Mouse (Mus musculus): ENCODE data around the gene Ankdd1b. TPM values are rescaled to one million over a fixed set of nuclear protein-coding genes. Genes with fewer than 3 reads are reported as not detected.

The Ankdd1b gene
- not detected in 2 replicates for polyA plus RNA-seq (2015; fragmentation: Nextera tagmentation; extraction: Ambion mirVana)

- no peak for ATAC-seq (ENCODE audit: low FRiP score)
- no peaks in the 10 kb centered on the region for H3K9me3 ChIP-seq (replicated peaks)
- H3K9ac ChIP-seq (replicated peaks), result no peak within 1 kb of the TSS
- no peak within 1 kb of the TSS for H3K4me3 ChIP-seq (replicated peaks)
- H3K27ac ChIP-seq (replicated peaks), result no peak within 1 kb of the TSS
- no peaks in the 10 kb centered on the region for H3K27me3 ChIP-seq (replicated peaks)
- H3K4me2 ChIP-seq, result no peak within 1 kb of the TSS
- H3K36me3 ChIP-seq, result no peaks in the 10 kb centered on the region
- 92% methylated on average over 14 of the region's 14 CpGs for WGBS
- no peaks in the 10 kb centered on the region for H3K4me1 ChIP-seq
Measured at GRCm38 (mm10) chr13:96470957-96471356, at the start of gene Ankdd1b. Gene Ankdd1b, minus strand, starts transcription at chr13:96471198.

GRCm38 (mm10) chr13:96517335-96517734, 46.3 kb upstream of the Ankdd1b start:
- no peak for ATAC-seq (ENCODE audit: low FRiP score)
- 85% methylated on average over 2 of the region's 2 CpGs for WGBS
- no peak overlapping the region for H3K4me3 ChIP-seq (replicated peaks)
- no peaks in the 10 kb centered on the region for H3K27me3 ChIP-seq (replicated peaks)
- no peaks in the 10 kb centered on the region for H3K4me1 ChIP-seq
- H3K36me3 ChIP-seq, result no peaks in the 10 kb centered on the region
- H3K27ac ChIP-seq (replicated peaks), result no peak overlapping the region
- no peak overlapping the region for H3K9ac ChIP-seq (replicated peaks)
- H3K4me2 ChIP-seq, result no peak overlapping the region
- no peaks in the 10 kb centered on the region for H3K9me3 ChIP-seq (replicated peaks)

GRCm38 (mm10) chr13:96516249-96516648, 45.3 kb upstream of the Ankdd1b start:
- Histone ChIP-seq H3K9me3 (replicated peaks) (no peaks in the 10 kb centered on the region), H3K36me3 (no peaks in the 10 kb centered on the region), H3K27me3 (replicated peaks) (no peaks in the 10 kb centered on the region), H3K4me2 (no peak overlapping the region), H3K9ac (replicated peaks) (no peak overlapping the region), H3K27ac (replicated peaks) (no peak overlapping the region), H3K4me1 (no peaks in the 10 kb centered on the region), H3K4me3 (replicated peaks) (no peak overlapping the region)
- 95% methylated on average over 9 of the region's 9 CpGs for WGBS
- no peak for ATAC-seq (ENCODE audit: low FRiP score)

GRCm38 (mm10) chr13:96514154-96514942, 43.4 kb upstream of the Ankdd1b start:
- H3K27ac ChIP-seq (replicated peaks), result no peak overlapping the region
- H3K4me3 ChIP-seq (replicated peaks), result no peak overlapping the region
- H3K4me1 ChIP-seq, result no peaks in the 10 kb centered on the region
- H3K36me3 ChIP-seq, result no peaks in the 10 kb centered on the region
- H3K27me3 ChIP-seq (replicated peaks), result no peaks in the 10 kb centered on the region
- H3K9ac ChIP-seq (replicated peaks), result no peak overlapping the region
- WGBS, result 86% methylated on average over 5 of the region's 5 CpGs
- ATAC-seq (ENCODE audit: low FRiP score), result no peak
- H3K4me2 ChIP-seq, result no peak overlapping the region
- H3K9me3 ChIP-seq (replicated peaks), result no peaks in the 10 kb centered on the region

- no peak overlapping the region for H3K4me2 ChIP-seq
- H3K27ac ChIP-seq (replicated peaks), result no peak overlapping the region
- H3K4me3 ChIP-seq (replicated peaks), result no peak overlapping the region
- H3K9ac ChIP-seq (replicated peaks), result no peak overlapping the region
- 70% methylated on average over 5 of the region's 5 CpGs for WGBS
- ATAC-seq (ENCODE audit: low FRiP score), result no peak
- H3K9me3 ChIP-seq (replicated peaks), result no peaks in the 10 kb centered on the region
- H3K36me3 ChIP-seq, result no peaks in the 10 kb centered on the region
- H3K4me1 ChIP-seq, result no peaks in the 10 kb centered on the region
- no peaks in the 10 kb centered on the region for H3K27me3 ChIP-seq (replicated peaks)
Measured at GRCm38 (mm10) chr13:96511893-96512292, 40.9 kb upstream of the Ankdd1b start.

- Histone ChIP-seq H3K4me2 (no peak overlapping the region), H3K4me3 (replicated peaks) (no peak overlapping the region), H3K36me3 (no peaks in the 10 kb centered on the region), H3K27me3 (replicated peaks) (no peaks in the 10 kb centered on the region), H3K9ac (replicated peaks) (no peak overlapping the region), H3K9me3 (replicated peaks) (no peaks in the 10 kb centered on the region), H3K27ac (replicated peaks) (no peak overlapping the region), H3K4me1 (no peaks in the 10 kb centered on the region)
- no peak for ATAC-seq (ENCODE audit: low FRiP score)
- 92% methylated on average over 1 of the region's 1 CpGs for WGBS
Measured at GRCm38 (mm10) chr13:96511262-96511661, 40.3 kb upstream of the Ankdd1b start.

GRCm38 (mm10) chr13:96510635-96511034, 39.6 kb upstream of the Ankdd1b start:
- H3K36me3 ChIP-seq, result no peaks in the 10 kb centered on the region
- H3K4me2 ChIP-seq, result no peak overlapping the region
- no peak overlapping the region for H3K9ac ChIP-seq (replicated peaks)
- H3K4me1 ChIP-seq, result no peaks in the 10 kb centered on the region
- H3K9me3 ChIP-seq (replicated peaks), result no peaks in the 10 kb centered on the region
- H3K27ac ChIP-seq (replicated peaks), result no peak overlapping the region
- no peaks in the 10 kb centered on the region for H3K27me3 ChIP-seq (replicated peaks)
- no peak overlapping the region for H3K4me3 ChIP-seq (replicated peaks)
- WGBS, result 83% methylated on average over 13 of the region's 13 CpGs
- no peak for ATAC-seq (ENCODE audit: low FRiP score)

GRCm38 (mm10) chr13:96507541-96507940, 36.5 kb upstream of the Ankdd1b start:
- 97% methylated on average over 4 of the region's 4 CpGs for WGBS
- Histone ChIP-seq H3K27me3 (replicated peaks) (no peaks in the 10 kb centered on the region), H3K9ac (replicated peaks) (no peak overlapping the region), H3K4me3 (replicated peaks) (no peak overlapping the region), H3K4me1 (no peaks in the 10 kb centered on the region), H3K9me3 (replicated peaks) (no peaks in the 10 kb centered on the region), H3K27ac (replicated peaks) (no peak overlapping the region), H3K36me3 (no peaks in the 10 kb centered on the region), H3K4me2 (no peak overlapping the region)
- no peak for ATAC-seq (ENCODE audit: low FRiP score)

GRCm38 (mm10) chr13:96506313-96506712, 35.3 kb upstream of the Ankdd1b start:
- Histone ChIP-seq H3K4me1 (no peaks in the 10 kb centered on the region), H3K9ac (replicated peaks) (no peak overlapping the region), H3K4me3 (replicated peaks) (no peak overlapping the region), H3K27me3 (replicated peaks) (no peaks in the 10 kb centered on the region), H3K4me2 (no peak overlapping the region), H3K9me3 (replicated peaks) (no peaks in the 10 kb centered on the region), H3K36me3 (no peaks in the 10 kb centered on the region), H3K27ac (replicated peaks) (no peak overlapping the region)
- ATAC-seq (ENCODE audit: low FRiP score), result no peak
- WGBS, result 65% methylated on average over 6 of the region's 6 CpGs

GRCm38 (mm10) chr13:96505661-96506060, 34.7 kb upstream of the Ankdd1b start:
- Histone ChIP-seq H3K4me1 (no peaks in the 10 kb centered on the region), H3K27me3 (replicated peaks) (no peaks in the 10 kb centered on the region), H3K9ac (replicated peaks) (no peak overlapping the region), H3K9me3 (replicated peaks) (no peaks in the 10 kb centered on the region), H3K4me2 (no peak overlapping the region), H3K36me3 (no peaks in the 10 kb centered on the region), H3K27ac (replicated peaks) (no peak overlapping the region), H3K4me3 (replicated peaks) (no peak overlapping the region)
- whole genome bisulfite sequencing, result 84% methylated on average over 4 of the region's 4 CpGs
- no peak for ATAC-seq (ENCODE audit: low FRiP score)

- H3K4me1 ChIP-seq, result no peaks in the 10 kb centered on the region
- H3K4me2 ChIP-seq, result no peak overlapping the region
- H3K4me3 ChIP-seq (replicated peaks), result no peak overlapping the region
- no peak for ATAC-seq (ENCODE audit: low FRiP score)
- no peaks in the 10 kb centered on the region for H3K9me3 ChIP-seq (replicated peaks)
- no peaks in the 10 kb centered on the region for H3K36me3 ChIP-seq
- WGBS, result 82% methylated on average over 2 of the region's 2 CpGs
- H3K27ac ChIP-seq (replicated peaks), result no peak overlapping the region
- H3K27me3 ChIP-seq (replicated peaks), result no peaks in the 10 kb centered on the region
- no peak overlapping the region for H3K9ac ChIP-seq (replicated peaks)
Measured at GRCm38 (mm10) chr13:96499891-96500290, 28.9 kb upstream of the Ankdd1b start.

- no peaks in the 10 kb centered on the region for H3K36me3 ChIP-seq
Measured at GRCm38 (mm10) chr13:96496630-96497029, 25.6 kb upstream of the Ankdd1b start.

More at GRCm38 (mm10) chr13:96496630-96497029, 25.6 kb upstream of the Ankdd1b start:
- no peak overlapping the region for H3K9ac ChIP-seq (replicated peaks)
- H3K27me3 ChIP-seq (replicated peaks), result no peaks in the 10 kb centered on the region
- H3K4me3 ChIP-seq (replicated peaks), result no peak overlapping the region
- no peaks in the 10 kb centered on the region for H3K9me3 ChIP-seq (replicated peaks)
- H3K27ac ChIP-seq (replicated peaks), result no peak overlapping the region
- H3K4me1 ChIP-seq, result no peaks in the 10 kb centered on the region
- WGBS, result 81% methylated on average over 8 of the region's 8 CpGs
- H3K4me2 ChIP-seq, result no peak overlapping the region
- ATAC-seq (ENCODE audit: low FRiP score), result no peak
